Mouse (Mus musculus) stomach, postnatal 0 days (tissue): ENCODE results near the gene Eogt.

Experiments
- CTCF ChIP-seq: IDR thresholded peaks from 2 replicates; pipeline ENCODE4 v1.5.1; 2016; ENCODE audit warnings: antibody characterized with exemption, low read depth, mild to moderate bottlenecking, moderate library complexity
- EP300 ChIP-seq: optimal IDR thresholded peaks from 2 replicates; pipeline ENCODE3; 2016; ENCODE audit warnings: antibody characterized with exemption

DNA sequence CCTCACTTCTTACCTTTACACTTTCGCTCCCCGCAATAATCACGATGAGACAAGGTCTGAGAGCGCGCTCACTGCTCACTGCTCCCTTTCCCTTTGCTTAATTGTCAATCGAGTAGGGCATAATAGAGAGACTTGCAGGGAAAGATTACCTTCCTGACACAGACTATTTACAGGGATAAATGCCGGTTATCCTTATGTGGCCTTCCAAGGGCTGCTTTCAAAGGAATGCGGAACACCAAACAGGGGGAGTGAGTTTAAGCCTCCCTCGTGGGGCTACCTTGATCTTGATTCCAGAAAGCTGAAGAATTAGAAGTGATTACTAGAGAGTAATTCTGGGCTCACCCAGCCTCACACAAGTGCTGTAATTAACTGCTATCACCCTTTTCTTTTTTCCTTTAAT is 69.0 kb downstream of the Eogt start:
- TF ChIP-seq CTCF (no peak), EP300 (no peak)
